Mouse (Mus musculus) v-Abl transformed pro-B cells (cell line): Measurements from ENCODE around the gene Meis2.

ENCODE experiments used
- in situ Hi-C, 2 experiments: fragments of 400-800 bp; cut with MboI; formaldehyde crosslinking; loops; one replicate each; pipeline ENCODE4 v1.15.1; 2025; ENCODE audit not compliant: unreplicated experiment in 2 of 2

Meis2 gene

DNA sequence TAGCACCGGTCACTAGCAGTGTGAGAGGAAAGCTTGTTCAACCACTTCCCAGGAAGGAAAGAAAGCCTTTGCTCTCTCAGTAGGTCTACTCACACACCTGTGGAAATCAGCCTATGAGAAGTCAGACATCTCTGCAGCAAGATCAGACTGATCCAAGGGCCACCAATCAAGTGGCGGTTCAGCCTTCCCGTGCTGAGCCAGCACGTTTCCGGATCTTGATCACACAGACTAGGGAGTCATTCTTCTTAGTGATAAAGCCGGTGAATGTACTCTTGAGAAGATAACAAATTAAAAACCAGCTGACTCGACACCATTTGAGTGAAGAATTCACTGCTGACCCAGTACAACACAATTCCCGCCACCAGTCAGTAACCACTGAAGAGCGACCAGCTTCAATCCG, 50.1 kb downstream of the Meis2 start:
- in situ Hi-C loops: no loop called here

DNA sequence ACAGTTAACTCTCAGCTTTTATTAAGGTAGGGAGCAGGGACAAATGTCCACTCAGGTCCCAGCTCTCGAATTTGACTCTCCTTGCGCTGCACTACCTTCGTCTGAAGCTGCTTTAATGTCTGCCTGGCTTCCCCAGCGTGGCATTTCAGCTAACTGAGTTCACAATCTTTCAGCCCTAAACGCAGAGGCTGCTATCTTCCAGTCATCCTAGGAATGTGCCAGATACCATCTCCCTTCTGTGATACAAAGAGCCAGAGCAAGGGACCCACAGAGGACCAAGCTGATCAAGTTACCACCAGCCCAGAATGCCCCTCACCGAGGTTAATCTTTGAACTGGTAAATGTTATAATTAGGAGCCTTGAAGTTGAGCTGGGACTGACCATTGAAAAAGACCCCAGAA, 55.2 kb downstream of the Meis2 start:
- in situ Hi-C loops: no loop called here

DNA sequence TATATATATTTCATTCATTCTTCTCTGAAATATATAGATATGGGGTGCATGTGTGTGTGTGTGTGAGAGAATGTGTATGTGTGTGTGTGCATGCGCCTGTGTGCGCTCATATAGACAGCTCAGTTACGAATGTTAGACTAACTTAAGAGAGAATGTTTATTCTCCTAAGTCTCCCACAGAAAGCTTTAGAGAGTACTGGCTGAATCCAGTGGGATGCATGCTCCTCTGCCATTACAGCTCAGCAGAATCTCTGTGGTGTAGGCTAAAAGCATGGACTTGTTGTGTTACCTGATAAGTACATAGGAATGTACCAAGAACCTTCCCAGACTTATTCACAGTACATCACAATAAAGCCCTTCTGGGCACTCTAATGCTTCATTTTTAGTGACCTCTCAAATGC, 55.6 kb downstream of the Meis2 start:
- in situ Hi-C loops: no loop called here

DNA sequence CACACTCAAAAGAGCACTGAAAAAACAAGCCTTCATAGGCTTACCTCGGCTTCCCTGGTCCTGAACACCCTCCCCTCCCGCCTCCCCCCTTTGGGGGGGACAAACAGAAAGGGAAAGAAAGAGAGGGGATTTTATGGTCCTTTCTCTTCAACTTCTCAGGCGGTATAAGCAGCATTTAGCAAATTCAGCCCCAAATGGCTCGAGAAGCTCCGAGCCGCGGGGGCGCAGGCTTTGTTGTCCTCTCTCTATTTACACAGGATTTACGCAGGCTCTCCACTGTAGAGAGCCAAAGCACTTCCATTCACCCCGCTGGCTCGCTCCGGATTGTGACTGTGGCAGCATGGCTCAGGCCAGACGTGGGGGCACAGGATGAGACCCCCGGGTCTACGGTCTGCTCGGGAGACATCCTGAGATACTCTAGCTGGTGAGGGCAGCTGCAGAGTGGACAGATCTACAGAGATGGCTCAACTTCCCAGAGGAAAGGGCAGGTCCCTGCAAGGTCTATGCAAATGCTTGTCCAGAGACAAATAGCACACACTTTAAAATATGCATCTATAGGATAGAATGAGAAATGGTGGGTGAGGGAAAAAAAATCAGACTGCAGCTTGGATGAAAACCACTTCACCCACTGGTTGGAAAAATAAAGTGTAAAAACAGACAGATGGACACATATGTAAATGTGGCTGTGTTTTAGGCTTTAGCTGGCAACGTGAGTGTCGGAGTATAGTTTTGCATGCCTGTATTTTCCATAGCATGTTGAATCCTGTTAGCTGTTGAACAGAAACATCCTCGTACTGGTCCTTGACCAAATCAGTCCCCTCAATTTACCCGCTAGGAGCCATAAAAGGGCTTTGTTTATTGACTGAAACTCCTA, 56.3 kb downstream of the Meis2 start:
- in situ Hi-C loops: no loop called here

DNA sequence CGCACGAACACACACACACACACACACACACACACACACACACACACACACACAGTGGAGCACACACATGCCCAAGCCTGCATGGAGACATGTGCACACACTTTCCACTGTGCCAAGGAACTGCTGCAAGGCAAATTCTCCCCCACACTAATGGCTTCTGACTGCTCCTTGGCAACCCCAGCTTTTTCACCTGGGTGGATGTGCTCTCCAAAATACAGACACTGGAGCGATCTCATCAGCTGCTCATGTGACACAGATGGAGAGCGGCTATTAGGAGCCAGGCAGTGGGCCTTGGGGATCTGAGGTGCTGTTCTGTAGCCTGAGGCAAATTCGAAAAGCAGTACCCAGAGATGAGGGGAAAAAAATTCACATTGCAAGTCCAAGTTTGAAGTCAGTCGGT, 63.3 kb downstream of the Meis2 start:
- in situ Hi-C loops: no loop called here

DNA sequence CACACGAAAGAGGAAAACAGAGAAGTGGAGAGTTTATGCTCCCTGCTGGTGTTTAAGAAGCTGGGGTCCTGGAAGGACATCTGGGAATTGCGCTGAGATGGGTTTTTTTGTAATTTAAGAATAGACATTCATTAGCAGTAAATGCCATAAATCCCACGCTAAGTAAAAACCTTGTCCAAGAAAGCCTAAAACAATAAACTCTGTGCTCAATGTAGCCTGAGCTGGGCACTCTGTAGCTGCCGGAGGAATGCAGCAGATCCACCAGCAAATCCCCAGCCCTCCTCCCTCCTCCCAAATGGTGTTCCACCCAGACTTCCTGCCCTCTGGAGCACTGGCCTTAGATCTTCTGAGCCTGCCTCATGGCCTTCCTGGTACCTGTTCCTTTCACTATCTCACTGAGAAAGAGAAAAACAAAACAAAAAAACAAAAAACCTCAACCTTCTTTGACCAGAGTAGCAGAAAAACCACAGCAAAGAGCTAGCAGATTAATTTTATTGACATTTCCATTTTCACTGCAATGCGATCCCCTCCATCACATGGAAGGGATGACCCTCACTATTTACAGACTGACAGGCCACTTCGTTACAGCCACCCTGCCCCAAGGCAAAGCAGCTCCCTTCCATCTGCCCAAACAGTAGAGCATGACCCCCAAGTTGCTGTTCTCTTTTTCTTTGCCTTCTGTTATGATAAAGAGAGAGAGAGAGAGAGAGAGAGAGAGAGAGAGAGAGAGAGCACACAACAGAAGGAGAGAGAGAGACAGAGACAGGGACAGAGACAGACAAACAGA, 64.1 kb downstream of the Meis2 start:
- in situ Hi-C loops: no loop called here

DNA sequence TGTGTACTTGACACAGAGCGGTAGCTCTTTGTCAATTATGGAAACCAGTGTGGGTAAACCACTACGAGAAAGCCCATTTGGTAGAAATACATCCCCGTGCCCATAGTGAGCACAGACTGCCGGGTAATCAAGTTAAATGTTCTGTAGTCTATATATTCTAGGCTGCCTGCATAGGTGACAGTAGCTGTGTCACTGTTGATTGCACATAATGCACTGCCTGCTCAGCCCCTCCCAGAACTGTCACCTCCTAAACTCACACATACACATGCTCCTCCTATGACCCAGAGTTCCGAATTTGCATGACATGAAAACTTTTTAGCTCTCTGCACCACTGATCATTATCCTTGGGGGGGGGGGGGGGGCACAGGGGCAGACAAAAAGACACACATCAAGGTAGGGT, 65.1 kb downstream of the Meis2 start:
- in situ Hi-C loops: no loop called here

DNA sequence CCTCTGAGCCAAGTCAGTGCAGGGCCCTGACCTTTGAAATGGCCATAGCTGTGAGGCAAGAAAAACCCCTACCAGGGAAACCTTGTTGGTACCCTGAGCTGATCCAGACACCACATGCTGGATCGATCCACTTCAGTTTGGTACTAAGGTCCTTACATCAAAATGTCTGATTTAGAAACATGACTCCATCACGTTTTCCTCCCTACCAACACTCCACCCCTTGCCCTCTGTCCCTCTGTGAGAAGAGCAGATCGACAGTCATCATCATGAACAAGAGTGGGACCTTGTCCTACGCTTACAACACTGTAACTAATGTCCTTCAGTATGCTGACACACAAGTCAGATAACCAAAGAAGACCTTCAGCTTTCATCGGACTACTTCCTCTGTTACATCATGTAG, 66.8 kb downstream of the Meis2 start:
- in situ Hi-C loops: no loop called here

DNA sequence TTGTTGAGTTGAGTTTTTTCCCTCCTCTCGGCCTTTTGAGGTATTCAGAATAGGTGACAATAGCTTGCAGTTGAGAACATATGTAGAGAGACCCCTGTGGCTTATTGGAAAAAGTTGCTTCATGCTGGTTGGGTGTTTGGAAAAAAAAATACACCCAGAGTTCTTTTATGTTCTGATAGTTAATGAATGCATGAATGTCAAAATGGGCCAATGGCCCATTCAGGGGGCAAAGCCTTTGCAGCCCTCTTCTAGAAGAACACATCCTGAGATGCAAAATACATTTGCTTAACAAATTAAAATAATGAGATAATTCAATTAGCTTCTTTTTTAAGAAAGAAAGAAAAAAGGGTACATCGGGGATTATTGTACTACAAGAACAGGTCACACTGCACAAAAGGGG, 69.2 kb downstream of the Meis2 start:
- in situ Hi-C loops: no loop called here

DNA sequence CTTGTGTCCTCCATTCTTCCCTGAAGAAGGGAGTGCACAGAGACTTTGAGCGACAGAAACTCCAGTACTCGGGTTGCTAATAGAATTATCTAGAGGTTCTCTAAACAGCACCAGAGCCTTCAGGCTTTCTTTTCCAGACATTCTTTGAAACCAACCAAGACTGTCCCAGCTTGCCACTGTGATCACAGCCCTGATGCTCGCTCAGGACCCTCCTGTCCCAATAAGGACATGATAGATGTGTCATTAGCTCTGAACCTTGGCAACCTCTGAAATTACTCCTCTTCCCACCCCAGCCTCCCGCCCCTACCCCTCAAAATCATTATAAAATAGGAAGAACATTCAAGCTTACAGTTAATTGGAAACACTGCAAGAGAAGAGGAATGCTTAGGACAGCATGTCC, 71.8 kb downstream of the Meis2 start:
- in situ Hi-C loops: no loop called here

DNA sequence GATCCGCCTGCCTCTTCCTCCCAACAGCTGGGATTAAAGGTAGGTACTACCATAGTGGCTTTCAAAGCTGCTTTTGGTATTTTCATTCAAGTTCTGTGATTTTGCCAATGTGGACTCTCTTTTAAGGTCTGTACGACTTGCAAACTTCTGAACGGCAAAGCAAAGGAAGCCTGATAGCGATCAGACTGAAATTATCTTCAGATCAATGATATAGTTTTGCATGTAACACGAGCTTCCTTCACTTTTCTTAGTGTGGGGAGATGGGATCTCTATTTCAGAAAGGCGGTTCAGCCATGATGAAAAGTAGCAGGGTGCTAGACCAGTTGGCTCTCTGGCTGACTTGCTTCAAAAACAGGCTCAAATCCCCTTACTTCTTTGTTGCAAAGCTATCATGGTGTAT, 76.4 kb downstream of the Meis2 start:
- in situ Hi-C loops: no loop called here

DNA sequence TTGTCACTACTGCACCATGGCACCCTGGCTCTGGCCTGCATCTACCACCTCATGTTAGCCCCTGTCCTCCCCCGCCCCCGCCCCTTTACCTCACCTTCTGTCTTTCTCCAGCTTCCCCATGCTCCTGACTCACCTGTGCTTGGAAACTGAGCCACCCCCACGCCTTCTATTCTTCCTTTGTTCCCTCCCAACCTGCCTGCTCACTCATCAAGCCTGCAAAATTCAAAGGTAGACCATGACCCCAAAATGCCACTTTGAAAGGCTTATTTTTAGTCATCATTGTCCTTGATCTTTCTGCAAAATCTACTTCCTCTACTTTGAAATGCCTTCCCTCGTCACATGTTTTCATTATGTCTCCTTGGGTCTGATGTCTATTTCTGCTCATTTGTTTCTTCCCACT, 77.2 kb downstream of the Meis2 start:
- in situ Hi-C loops: no loop called here

DNA sequence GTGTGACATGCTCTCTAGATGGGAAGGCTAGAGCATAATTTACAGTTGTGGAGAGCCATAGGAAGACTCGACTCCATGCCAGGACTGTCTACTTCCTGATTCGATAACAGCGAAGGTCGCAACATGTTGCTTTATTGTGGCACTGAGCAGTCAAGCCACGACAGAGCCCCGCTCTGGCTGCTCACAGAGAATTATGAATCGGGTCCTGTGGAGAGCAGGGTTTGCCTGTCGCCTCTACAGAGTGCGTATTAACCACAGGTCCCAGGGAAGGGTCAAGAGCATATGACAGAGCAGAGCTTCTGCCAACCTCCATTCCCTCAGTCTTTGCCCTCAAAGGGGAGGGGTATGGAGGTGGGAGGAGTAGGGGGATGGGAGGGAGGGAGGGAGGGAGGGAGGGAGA, 80.7 kb downstream of the Meis2 start:
- in situ Hi-C loops: no loop called here

DNA sequence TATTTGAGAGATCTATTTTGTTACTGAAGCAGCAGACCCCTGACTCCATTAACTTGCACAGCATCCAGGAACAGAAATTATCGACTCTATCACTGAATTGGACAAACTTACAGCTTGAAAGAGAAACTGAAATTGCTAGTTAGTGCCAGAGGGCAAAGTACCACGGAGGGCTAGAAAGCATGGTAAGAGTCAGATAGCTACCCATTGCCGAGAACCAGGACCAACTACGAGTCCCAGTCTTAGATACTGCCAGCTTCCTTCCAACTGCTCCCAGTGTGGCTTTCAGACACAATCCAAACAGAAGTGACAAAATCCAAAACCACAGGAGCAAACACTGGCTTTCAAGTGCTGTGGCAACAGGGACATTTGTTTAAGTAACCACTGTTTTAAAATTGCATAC, 81.2 kb downstream of the Meis2 start:
- in situ Hi-C loops: no loop called here

DNA sequence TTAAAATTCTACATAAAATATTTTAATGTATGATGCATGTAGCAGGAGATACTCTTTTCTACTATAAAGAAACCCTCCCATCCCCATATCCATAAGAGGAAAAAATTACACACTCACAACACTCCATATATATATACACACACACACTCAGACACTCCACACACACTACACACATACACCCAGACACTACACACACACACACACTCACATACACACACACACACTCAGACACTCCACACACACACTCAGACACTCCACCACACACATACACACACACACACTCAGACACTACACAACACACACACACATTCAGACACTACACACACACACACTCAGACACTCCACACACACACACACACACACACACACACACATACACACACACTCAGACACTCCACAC, 85.1 kb downstream of the Meis2 start:
- in situ Hi-C loops: no loop called here

DNA sequence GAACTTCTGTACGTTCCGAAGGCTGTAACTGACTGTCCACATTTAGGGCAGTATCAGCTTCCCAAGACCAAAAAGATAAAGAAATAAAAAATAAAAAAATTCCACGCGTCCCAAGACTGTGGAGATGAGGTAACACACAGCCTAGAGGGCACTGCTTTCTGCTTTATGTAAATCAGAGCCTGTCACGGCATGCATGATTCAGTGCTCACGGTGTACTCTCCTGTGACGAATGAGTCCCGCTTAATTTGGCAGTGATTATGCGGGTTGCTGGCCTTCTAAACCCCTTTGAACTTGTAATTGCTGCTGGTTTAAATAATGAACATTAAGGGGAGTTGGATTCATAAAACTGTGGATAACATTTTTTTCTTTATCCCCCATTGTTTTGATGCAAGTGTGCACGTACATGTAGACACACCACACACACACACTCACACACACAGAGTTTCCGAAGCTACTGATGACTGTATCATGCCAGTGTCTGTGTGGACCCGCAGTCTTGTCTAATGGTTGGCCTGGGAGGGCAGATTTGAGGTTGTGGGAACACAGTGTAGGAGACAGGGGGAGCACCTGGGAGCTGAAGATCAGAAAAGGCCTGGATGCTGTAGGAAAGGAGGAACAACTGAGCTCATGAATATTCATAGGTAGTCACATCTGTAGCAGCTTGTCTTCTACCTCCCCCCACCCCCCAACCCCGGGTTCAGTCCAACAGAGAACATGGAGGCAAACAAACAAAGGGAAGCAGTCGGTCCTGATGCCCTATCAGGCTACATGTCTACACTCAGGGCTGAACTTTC, 85.8 kb downstream of the Meis2 start:
- in situ Hi-C loops: no loop called here

DNA sequence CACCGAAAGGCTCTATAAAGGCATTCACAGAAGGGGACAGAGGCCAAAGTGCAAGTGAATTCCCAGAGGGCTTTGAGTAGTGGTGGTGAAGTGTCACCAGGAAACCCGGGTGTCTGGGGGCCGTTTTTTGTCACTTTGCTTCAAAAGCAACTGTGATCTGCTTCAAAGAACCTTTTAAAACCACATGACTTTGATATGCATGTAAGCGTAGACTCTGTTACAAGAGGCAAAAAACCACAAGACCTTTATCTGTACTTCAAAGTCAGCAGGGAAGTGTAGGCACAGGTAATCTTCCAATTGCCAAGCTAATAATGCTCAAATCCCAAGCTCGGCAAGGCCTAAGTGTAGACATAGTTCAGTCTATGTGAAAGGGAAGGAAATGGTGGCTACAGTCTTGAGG, 87.0 kb downstream of the Meis2 start:
- in situ Hi-C loops: no loop called here

DNA sequence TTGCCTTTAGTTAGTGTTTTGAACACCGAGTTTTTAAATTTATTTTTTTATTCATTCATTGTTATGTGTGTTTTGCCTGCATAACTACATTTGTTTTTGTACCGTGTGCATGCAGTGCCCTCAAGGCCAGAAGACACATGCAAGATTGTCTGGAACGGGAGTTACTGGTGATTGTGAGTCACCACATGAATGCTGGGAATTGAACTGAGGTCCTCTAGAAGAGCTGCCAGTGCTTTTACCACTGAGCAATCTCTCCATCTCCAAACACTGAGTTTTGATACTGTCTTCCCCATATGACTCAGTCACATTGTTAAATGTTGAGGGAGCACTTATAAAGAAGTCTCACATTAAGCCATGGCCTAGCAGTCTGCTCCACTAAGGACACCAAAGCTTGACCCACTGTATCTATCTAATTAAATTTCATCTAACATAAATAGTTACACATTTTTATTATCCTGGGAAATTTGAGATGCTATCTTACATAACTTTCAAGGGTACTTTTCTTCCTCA, 94.3 kb downstream of the Meis2 start:
- in situ Hi-C loops: no loop called here

DNA sequence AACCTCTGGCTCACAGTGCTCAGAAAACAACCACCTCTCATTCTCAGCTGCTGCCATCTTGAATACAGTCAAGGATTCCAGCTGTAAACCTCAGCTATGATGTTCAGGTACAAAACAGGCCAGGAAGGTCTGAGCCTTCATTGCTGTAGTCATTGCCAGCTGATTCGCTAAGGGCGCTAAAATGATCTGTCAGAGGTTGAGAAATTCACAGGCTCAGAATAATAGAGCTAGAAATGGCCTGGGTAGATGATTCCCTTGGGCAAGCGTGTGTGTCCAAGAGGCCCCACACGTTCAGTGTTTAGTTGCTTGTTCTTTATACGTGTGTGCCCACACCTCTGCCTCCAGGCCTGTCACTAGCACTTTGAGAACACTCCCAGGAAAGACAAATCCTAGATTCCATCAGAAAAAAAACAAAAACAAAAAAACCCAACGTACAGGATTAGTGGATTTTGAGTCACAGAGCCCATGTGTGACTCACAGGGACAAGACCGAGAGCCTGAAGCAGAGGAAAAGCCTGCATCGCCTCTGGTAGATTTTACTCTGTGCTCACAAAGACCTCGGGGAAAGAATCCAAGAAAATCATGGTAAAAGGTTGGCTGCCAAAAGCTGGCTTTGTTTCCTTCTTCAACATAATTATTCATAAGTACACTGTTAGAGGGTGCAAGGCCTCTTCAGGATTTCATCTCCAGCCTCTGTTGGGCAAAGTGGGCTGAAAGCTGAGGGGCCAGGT, 95.4 kb downstream of the Meis2 start:
- in situ Hi-C loops: no loop called here

DNA sequence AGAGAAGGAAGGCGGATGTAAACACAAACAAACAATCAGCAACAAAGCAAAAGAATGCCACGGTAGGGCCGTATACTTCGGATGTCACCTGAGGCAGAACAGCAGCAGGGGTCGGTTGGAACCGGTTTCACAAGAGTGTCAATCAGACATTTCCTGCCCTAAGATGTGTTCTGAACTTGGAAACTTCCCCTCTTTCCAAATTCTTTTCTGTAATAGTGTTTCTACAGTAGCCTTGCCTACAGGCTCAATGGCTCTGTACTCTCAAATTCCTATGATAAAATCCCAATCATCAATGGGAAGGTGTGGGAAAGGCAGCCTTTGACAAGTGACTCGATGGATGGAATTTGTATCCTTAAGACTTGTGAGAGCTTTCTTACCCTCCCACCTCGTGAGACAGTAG, 96.4 kb downstream of the Meis2 start:
- in situ Hi-C loops: no loop called here
